Comparison of ENCODE assay signal across 15 mouse cellular contexts in genomic region chr13:53501561-53502253, GRCm38 (mm10). TPM values are rescaled to one million over a fixed set of nuclear protein-coding genes. Genes with fewer than 3 reads are reported as not detected.
DNase-seq lines count a peak whose midpoint lies in the region; ATAC-seq and TF ChIP-seq lines count a peak whose summit lies in the region.
"Had no signal": no experiment of that assay in that cellular context is flagged by ENCODE, and none has a peak within 500 bp of the region (broad histone marks: within the 10 kb centered on the region; RNA-seq: fewer than 3 reads in every experiment).

No protein-coding gene starts in this region.

- H3K9me3 ChIP-seq in neural tube, embryonic 11.5 days (ENCODE audit: control insufficient read depth, low read length): no peaks in the 10 kb centered on the region
- H3K9me3 ChIP-seq in neural tube, embryonic 15.5 days (replicated peaks): no peaks in the 10 kb centered on the region
- no peaks in the 10 kb centered on the region for H3K9me3 ChIP-seq in hindbrain, postnatal 0 days (ENCODE audit: low read length)
- no peaks in the 10 kb centered on the region for H3K9me3 ChIP-seq in embryonic facial prominence, embryonic 10.5 days
- H3K9me3 ChIP-seq: liver, embryonic 13.5 days had no signal

- WGBS in neural tube, embryonic 11.5 days: 9% methylated on average over 10 of the region's 10 CpGs
- 8% methylated on average over 10 of the region's 10 CpGs for WGBS in neural tube, embryonic 15.5 days
- 7% methylated on average over 10 of the region's 10 CpGs for WGBS in hindbrain, postnatal 0 days
- 22% methylated on average over 10 of the region's 10 CpGs for WGBS in embryonic facial prominence, embryonic 10.5 days

- H3K27ac ChIP-seq in neural tube, embryonic 11.5 days (ENCODE audit: low read depth, low read length): no peak overlapping the region
- no peak overlapping the region for H3K27ac ChIP-seq in neural tube, embryonic 15.5 days (replicated peaks)
- H3K27ac ChIP-seq in hindbrain, postnatal 0 days: no peak overlapping the region
- H3K27ac ChIP-seq in embryonic facial prominence, embryonic 10.5 days (replicated peaks): no peak overlapping the region
- H3K27ac ChIP-seq: liver, embryonic 13.5 days had no signal

- DNase-seq in embryo, embryonic 10 days (ENCODE audit: low spot score): peak; percentile 37
- no peak for DNase-seq in embryo, embryonic 9.5 days (ENCODE audit: extremely low spot score)
- peak; percentile 13 for DNase-seq in neural tube, embryonic 11.5 days (ENCODE audit: low spot score)
- DNase-seq in hindbrain, postnatal 0 days (ENCODE audit: low spot score): peak; percentile 33
- DNase-seq in ovary, postnatal 36 days (ENCODE audit: low spot score): no peak
- DNase-seq in natural killer cell, adult 2 months (ENCODE audit: low spot score in 2 of 2): no peak
- DNase-seq in embryonic facial prominence, embryonic 10.5 days (ENCODE audit: low spot score): no peak
- DNase-seq: adrenal gland, adult 8-10 months; left cerebral cortex, postnatal 4 days; liver, embryonic 13.5 days; right cerebral cortex, postnatal 25 days; thymus, adult 2 months had no signal

- no peak overlapping the region for H3K4me3 ChIP-seq in neural tube, embryonic 11.5 days (ENCODE audit: low read depth, low read length)
- no peak overlapping the region for H3K4me3 ChIP-seq in neural tube, embryonic 15.5 days (replicated peaks)
- no peak overlapping the region for H3K4me3 ChIP-seq in hindbrain, postnatal 0 days (ENCODE audit: low read length)
- H3K4me3 ChIP-seq in embryonic facial prominence, embryonic 10.5 days: no peak overlapping the region
- H3K4me3 ChIP-seq: liver, embryonic 13.5 days had no signal

- peaks cover 3% of the 10 kb centered on the region; the same call in 1 of the 2 replicates for H3K4me1 ChIP-seq in neural tube, embryonic 11.5 days (ENCODE audit: control insufficient read depth, insufficient read depth, low read length)
- peaks cover 7% of the 10 kb centered on the region for H3K4me1 ChIP-seq in neural tube, embryonic 15.5 days
- H3K4me1 ChIP-seq in hindbrain, postnatal 0 days (ENCODE audit: insufficient read depth, low read length): peaks cover 11% of the 10 kb centered on the region; the same call in 1 of the 2 replicates
- H3K4me1 ChIP-seq in embryonic facial prominence, embryonic 10.5 days: peaks cover 17% of the 10 kb centered on the region
- H3K4me1 ChIP-seq: liver, embryonic 13.5 days had no signal

- H3K9ac ChIP-seq in neural tube, embryonic 11.5 days (ENCODE audit: low read length): no peak overlapping the region
- H3K9ac ChIP-seq in neural tube, embryonic 15.5 days (replicated peaks): no peak overlapping the region
- H3K9ac ChIP-seq in hindbrain, postnatal 0 days (replicated peaks; ENCODE audit: low read length): no peak overlapping the region
- H3K9ac ChIP-seq: liver, embryonic 13.5 days had no signal

- H3K27me3 ChIP-seq in neural tube, embryonic 11.5 days (ENCODE audit: control insufficient read depth, insufficient read depth, low read length): no peaks in the 10 kb centered on the region
- H3K27me3 ChIP-seq in neural tube, embryonic 15.5 days (replicated peaks): 0 out of 2 replicates have a peak, but pooled peaks cover 3% of the 10 kb centered on the region
- H3K27me3 ChIP-seq in hindbrain, postnatal 0 days (ENCODE audit: insufficient read depth, low read length): no peaks in the 10 kb centered on the region
- peaks cover 44% of the 10 kb centered on the region for H3K27me3 ChIP-seq in embryonic facial prominence, embryonic 10.5 days (replicated peaks; ENCODE audit: low read depth, poor library complexity, severe bottlenecking)
- H3K27me3 ChIP-seq: liver, embryonic 13.5 days had no signal

- H3K36me3 ChIP-seq in neural tube, embryonic 11.5 days (ENCODE audit: control insufficient read depth, insufficient read depth, low read length): no peaks in the 10 kb centered on the region
- H3K36me3 ChIP-seq in neural tube, embryonic 15.5 days: no peaks in the 10 kb centered on the region
- H3K36me3 ChIP-seq in hindbrain, postnatal 0 days (ENCODE audit: insufficient read depth, low read length): no peaks in the 10 kb centered on the region
- no peaks in the 10 kb centered on the region for H3K36me3 ChIP-seq in embryonic facial prominence, embryonic 10.5 days (replicated peaks)
- H3K36me3 ChIP-seq: liver, embryonic 13.5 days had no signal

- no peak overlapping the region for H3K4me2 ChIP-seq in neural tube, embryonic 11.5 days (ENCODE audit: low read depth)
- H3K4me2 ChIP-seq in neural tube, embryonic 15.5 days: no peak overlapping the region
- H3K4me2 ChIP-seq in hindbrain, postnatal 0 days (ENCODE audit: low read depth, low read length): no peak overlapping the region
- H3K4me2 ChIP-seq: liver, embryonic 13.5 days had no signal

- no peak for TF ChIP-seq CTCF in hindbrain, postnatal 0 days (IDR thresholded peaks at IDR 0.05; ENCODE audit: low read depth)

- no peak for ATAC-seq in neural tube, embryonic 11.5 days (ENCODE audit: insufficient read depth, low FRiP score, low TSS enrichment)
- ATAC-seq in neural tube, embryonic 15.5 days (ENCODE audit: low FRiP score): no peak
- no peak for ATAC-seq in hindbrain, postnatal 0 days

RNA-seq across cellular contexts. Expression of gene Msx2, which starts 28.8 kb away (rescaled TPM):
- 20.2 and 21.0 TPM in 2 replicates for polyA plus RNA-seq in neural tube, embryonic 11.5 days (2014; fragmentation: Nextera tagmentation; extraction: Ambion mirVana)
- polyA plus RNA-seq in neural tube, embryonic 15.5 days (2015; fragmentation: Nextera tagmentation; extraction: Ambion mirVana): 0.82 and 0.88 TPM in 2 replicates
- total RNA-seq in hindbrain, postnatal 0 days (2014; rRNA removed): 3.1 and 4.4 TPM in 2 replicates
- 5.1 and 5.3 TPM in 2 replicates for polyA plus RNA-seq in hindbrain, postnatal 0 days (2015; fragmentation: Nextera tagmentation; extraction: Ambion mirVana)
- 41.4 and 57.6 TPM in 2 replicates for polyA plus RNA-seq in embryonic facial prominence, embryonic 10.5 days (2016; fragmentation: Nextera tagmentation; extraction: Ambion mirVana)
- total RNA-seq: gastrocnemius, adult 18-20 months; hematopoietic stem cell, adult 5-6 weeks had no signal

Comparison
In these comparisons a context has a peak if more than half of its experiments do, and no peak if none do; other contexts are left out.
1. DNase-seq: peak in embryo, embryonic 10 days (single experiment), neural tube, embryonic 11.5 days (single experiment) and hindbrain, postnatal 0 days (single experiment); none in embryo, embryonic 9.5 days (single experiment), ovary, postnatal 36 days (single experiment), natural killer cell, adult 2 months (0 of 2) and embryonic facial prominence, embryonic 10.5 days (single experiment).